Mouse (Mus musculus) erythroblast, embryonic 14.5 days (primary cell): ENCODE data around the gene Plcb2. TPM values are rescaled to one million over a fixed set of nuclear protein-coding genes. Genes with fewer than 3 reads are reported as not detected.

Experiments
- H3K27me3 ChIP-seq: 2 replicates; pipeline ENCODE4 v1.6.1; 2012; ENCODE audit warnings: inconsistent platforms; ENCODE audit not compliant: control insufficient read depth
- H3K36me3 ChIP-seq: 2 replicates; pipeline ENCODE4 v1.6.1; 2012; ENCODE audit warnings: mild to moderate bottlenecking, inconsistent platforms; ENCODE audit not compliant: control insufficient read depth
- H3K4me1 ChIP-seq: 2 replicates; pipeline ENCODE4 v1.6.1; 2012; ENCODE audit warnings: inconsistent platforms; ENCODE audit not compliant: control insufficient read depth
- H3K4me3 ChIP-seq: replicated peaks from 2 replicates; pipeline ENCODE3; 2012; ENCODE audit warnings: moderate library complexity, mild to moderate bottlenecking, inconsistent platforms
- H3K9me3 ChIP-seq: 2 replicates; pipeline ENCODE4 v1.6.1; 2012; ENCODE audit warnings: low read length, inconsistent platforms, mixed read lengths; ENCODE audit not compliant: control insufficient read depth
- GATA1 ChIP-seq: IDR thresholded peaks from 2 replicates; pipeline ENCODE4 v1.6.1; 2012; ENCODE audit warnings: low read length, inconsistent platforms, mixed read lengths
- TAL1 ChIP-seq: IDR thresholded peaks from 3 replicates; pipeline ENCODE4 v1.6.1; 2012; ENCODE audit warnings: low read length, inconsistent platforms, mixed read lengths
- polyA plus RNA-seq: library from polyadenylated mRNA; stranded (reverse); fragments of >175 nt; gene quantifications from 2 replicates; pipeline ENCODE4 v1.2.3, GENCODE M21; 2012

Gene Plcb2
- polyA plus RNA-seq, 1 experiment: 0.07 TPM

- Histone ChIP-seq H3K4me3 (no peak overlapping the region), H3K36me3 (no peaks in the 10 kb centered on the region), H3K9me3 (no peaks in the 10 kb centered on the region), H3K27me3 (peaks cover 46% of the 10 kb centered on the region), H3K4me1 (peaks cover 3% of the 10 kb centered on the region; the same call in 1 of the 2 replicates)
- TF ChIP-seq GATA1: no peak
- no peak for TF ChIP-seq TAL1
Observed at GRCm38 (mm10) chr2:118729194-118729593, 956 bp upstream of the Plcb2 start.

DNA sequence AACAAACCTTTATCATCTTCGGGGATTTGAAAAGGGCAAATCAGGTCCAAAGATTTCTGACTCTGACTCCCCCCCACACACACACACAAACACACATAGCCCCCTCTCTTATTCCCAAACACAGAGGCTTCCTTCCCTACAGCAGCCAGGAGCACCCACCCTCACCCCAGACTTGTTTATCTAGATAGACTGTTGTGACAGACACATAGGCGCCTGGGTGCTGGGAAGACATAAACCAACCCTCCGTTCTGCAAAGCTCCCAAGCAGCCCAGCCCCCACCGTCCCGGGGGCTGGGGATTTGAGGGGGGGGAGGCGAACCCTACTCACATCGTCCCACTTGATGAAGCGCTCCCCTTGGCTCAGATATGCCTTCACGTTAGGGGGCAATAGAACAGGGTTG is 327 bp downstream of the Plcb2 start:
- peaks cover 54% of the 10 kb centered on the region for H3K27me3 ChIP-seq
- H3K4me3 ChIP-seq: no peak overlapping the region

GRCm38 (mm10) chr2:118726873-118727272 is 1.4 kb downstream of the Plcb2 start:
- peaks cover 53% of the 10 kb centered on the region for H3K27me3 ChIP-seq
- no peaks in the 10 kb centered on the region for H3K36me3 ChIP-seq
- peaks cover 7% of the 10 kb centered on the region for H3K4me1 ChIP-seq
- no peak overlapping the region for H3K4me3 ChIP-seq
- TF ChIP-seq TAL1 (no peak), GATA1 (no peak)
- H3K9me3 ChIP-seq: no peaks in the 10 kb centered on the region

More for the DNA sequence above, 327 bp downstream of the Plcb2 start:
- Histone ChIP-seq H3K4me1 (peaks cover 7% of the 10 kb centered on the region), H3K36me3 (no peaks in the 10 kb centered on the region), H3K9me3 (no peaks in the 10 kb centered on the region)
- TF ChIP-seq TAL1 (no peak), GATA1 (no peak)

DNA sequence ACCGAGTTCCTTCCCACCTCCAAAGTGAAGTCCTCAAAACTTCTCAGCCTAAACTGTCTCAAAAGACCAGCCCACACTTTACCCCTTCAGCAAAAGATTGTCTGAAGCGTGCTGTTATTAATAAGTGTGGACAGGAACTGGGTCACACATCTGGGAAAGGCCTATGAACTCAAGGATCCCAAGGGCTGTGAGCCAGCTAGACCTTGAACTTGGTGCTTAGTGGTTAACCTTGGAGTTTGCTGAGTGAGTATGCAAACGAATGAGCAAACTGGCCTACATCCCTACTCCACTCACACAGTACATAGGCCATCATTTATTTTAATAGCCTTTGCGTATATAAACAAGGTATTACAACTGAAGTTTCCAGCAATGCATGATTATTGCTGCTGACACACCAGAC is 2.7 kb downstream of the Plcb2 start:
- Histone ChIP-seq H3K36me3 (no peaks in the 10 kb centered on the region), H3K4me1 (peaks cover 5% of the 10 kb centered on the region), H3K4me3 (no peak overlapping the region), H3K9me3 (no peaks in the 10 kb centered on the region), H3K27me3 (peaks cover 46% of the 10 kb centered on the region)
- TF ChIP-seq TAL1 (no peak), GATA1 (no peak)

GRCm38 (mm10) chr2:118723693-118724486 is 4.3 kb downstream of the Plcb2 start:
- H3K27me3 ChIP-seq: peaks cover 35% of the 10 kb centered on the region
- H3K4me1 ChIP-seq: peaks cover 5% of the 10 kb centered on the region
- TF ChIP-seq GATA1: no peak
- no peak for TF ChIP-seq TAL1
- no peak overlapping the region for H3K4me3 ChIP-seq
- no peaks in the 10 kb centered on the region for H3K9me3 ChIP-seq
- no peaks in the 10 kb centered on the region for H3K36me3 ChIP-seq

GRCm38 (mm10) chr2:118716677-118717076 is 11.6 kb downstream of the Plcb2 start:
- H3K36me3 ChIP-seq: no peaks in the 10 kb centered on the region
- H3K4me3 ChIP-seq: no peak overlapping the region
- H3K27me3 ChIP-seq: peaks cover 16% of the 10 kb centered on the region
- H3K9me3 ChIP-seq: no peaks in the 10 kb centered on the region
- TF ChIP-seq GATA1: no peak
- no peak for TF ChIP-seq TAL1
- H3K4me1 ChIP-seq: no peaks in the 10 kb centered on the region

DNA sequence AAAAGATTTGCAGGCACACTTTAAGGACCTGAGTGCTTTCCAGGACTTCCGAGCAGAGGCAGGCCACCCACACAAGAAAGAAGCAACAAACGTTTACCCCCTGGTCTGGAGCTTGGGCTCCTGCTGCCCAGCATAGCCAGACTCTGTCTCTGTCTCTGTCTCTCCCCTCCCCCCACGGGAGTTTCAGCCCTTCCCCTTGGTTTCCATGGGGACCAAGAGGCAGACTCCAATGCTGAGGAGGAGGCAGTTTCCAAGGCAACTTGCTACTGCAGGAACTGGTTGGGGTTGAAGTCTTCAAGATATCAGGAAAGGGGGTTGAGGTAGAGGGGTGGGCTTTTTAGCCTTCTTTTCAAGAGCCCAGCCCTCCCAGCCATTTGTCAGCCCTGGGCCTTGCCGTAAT is 14.0 kb downstream of the Plcb2 start:
- TF ChIP-seq TAL1 (no peak), GATA1 (no peak)
- Histone ChIP-seq H3K4me1 (no peaks in the 10 kb centered on the region), H3K4me3 (no peak overlapping the region), H3K9me3 (no peaks in the 10 kb centered on the region), H3K27me3 (peaks cover 40% of the 10 kb centered on the region), H3K36me3 (no peaks in the 10 kb centered on the region)

DNA sequence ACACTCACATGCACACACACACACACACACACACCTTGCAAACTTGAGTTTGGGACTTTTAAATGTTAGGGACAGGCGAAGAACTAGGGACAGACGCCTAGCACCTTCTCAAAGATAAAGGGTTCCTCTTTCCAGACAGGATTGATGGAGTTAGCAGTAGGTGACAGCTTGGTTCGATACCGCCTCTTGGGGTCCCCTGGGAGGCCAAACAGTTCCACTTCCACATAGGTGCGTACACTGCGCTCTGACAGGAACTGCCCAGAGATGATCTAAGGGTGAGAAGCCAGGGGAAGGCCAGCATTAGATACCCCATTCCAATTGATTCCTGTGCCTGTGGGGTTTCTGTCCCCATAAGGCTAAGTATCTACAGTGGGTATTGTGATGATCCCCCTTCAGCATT is 14.6 kb downstream of the Plcb2 start:
- Histone ChIP-seq H3K36me3 (no peaks in the 10 kb centered on the region), H3K4me1 (no peaks in the 10 kb centered on the region), H3K4me3 (no peak overlapping the region), H3K9me3 (no peaks in the 10 kb centered on the region), H3K27me3 (peaks cover 44% of the 10 kb centered on the region)
- no peak for TF ChIP-seq GATA1
- no peak for TF ChIP-seq TAL1

DNA sequence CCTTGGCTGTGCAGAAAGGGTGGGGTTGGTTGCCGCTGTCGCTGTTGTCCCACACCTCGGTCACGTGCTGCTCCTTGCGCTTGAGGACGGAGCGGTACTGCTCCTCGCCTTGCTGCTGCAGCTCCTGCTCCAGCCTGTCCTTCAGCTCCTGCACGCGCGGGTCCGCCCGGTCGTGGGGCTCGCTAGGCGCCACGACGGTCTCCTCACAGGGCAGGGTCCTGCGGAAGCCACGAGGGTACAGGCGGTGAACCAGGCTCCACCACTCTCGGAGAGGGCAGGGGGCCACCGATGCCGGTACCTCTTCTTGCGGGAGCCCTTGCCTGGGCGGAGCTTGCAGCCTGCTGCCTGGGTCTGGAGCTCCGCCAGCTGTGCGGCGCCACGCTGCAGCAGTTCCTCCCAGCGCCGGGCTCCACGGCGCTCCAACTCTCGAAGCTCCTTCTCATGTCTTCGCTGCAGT is 17.2 kb downstream of the Plcb2 start:
- Histone ChIP-seq H3K9me3 (no peaks in the 10 kb centered on the region), H3K36me3 (no peaks in the 10 kb centered on the region), H3K4me3 (no peak overlapping the region), H3K4me1 (no peaks in the 10 kb centered on the region), H3K27me3 (peaks cover 70% of the 10 kb centered on the region)
- no peak for TF ChIP-seq TAL1
- TF ChIP-seq GATA1: no peak
